Mouse (Mus musculus) midbrain, embryonic 15.5 days (tissue): ENCODE measurements around the gene Fam172a. TPM values are rescaled to one million over a fixed set of nuclear protein-coding genes. Genes with fewer than 3 reads are reported as not detected.

ENCODE experiments used
- ATAC-seq: fragments of 200-750 bp; cut with Nextera tagmentation; replicated peaks from 2 replicates; pipeline ENCODE4 v1.8.0; 2017; ENCODE audit warnings: moderate TSS enrichment
- H3K27ac ChIP-seq: fragments of 300-500 bp; sonication (generic); 2 replicates; pipeline ENCODE4 v1.5.1; 2015; ENCODE audit warnings: mild to moderate bottlenecking, inconsistent platforms
- H3K27me3 ChIP-seq: fragments of 300-500 bp; sonication (generic); replicated peaks from 2 replicates; pipeline ENCODE4 v1.6.1; 2015; ENCODE audit warnings: inconsistent platforms
- H3K36me3 ChIP-seq: fragments of 300-500 bp; sonication (generic); replicated peaks from 2 replicates; pipeline ENCODE4 v1.6.1; 2015; ENCODE audit warnings: inconsistent platforms
- H3K4me1 ChIP-seq: fragments of 300-500 bp; sonication (generic); 2 replicates; pipeline ENCODE4 v1.6.1; 2015; ENCODE audit warnings: inconsistent platforms
- H3K4me2 ChIP-seq: fragments of 300-500 bp; sonication (generic); 2 replicates; pipeline ENCODE4 v1.6.1; 2015; ENCODE audit warnings: inconsistent platforms, mild to moderate bottlenecking, moderate library complexity
- H3K4me3 ChIP-seq: fragments of 300-500 bp; sonication (generic); 2 replicates; pipeline ENCODE4 v1.5.1; 2015; ENCODE audit warnings: mild to moderate bottlenecking, inconsistent platforms
- H3K9ac ChIP-seq: fragments of 300-500 bp; sonication (generic); 2 replicates; pipeline ENCODE4 v1.6.1; 2015; ENCODE audit warnings: mild to moderate bottlenecking, inconsistent platforms
- H3K9me3 ChIP-seq: fragments of 300-500 bp; sonication (generic); 2 replicates; pipeline ENCODE4 v1.6.1; 2016; ENCODE audit warnings: inconsistent platforms
- WGBS: fragments of 180-500 bp; shearing (Covaris S2); methylation state at CpG from one replicate; pipeline ENCODE4 v1.1.7; 2015; ENCODE audit warnings: mixed read lengths; 5-methylcytosine and 5-hydroxymethylcytosine counted together
- polyA plus RNA-seq: library from polyadenylated mRNA; unstranded; fragments of >200 nt; fragmentation: Nextera tagmentation; extraction: Ambion mirVana; gene quantifications from 2 replicates; pipeline ENCODE4 v1.2.1, GENCODE M21; 2015

Fam172a gene
- polyA plus RNA-seq, 1 experiment from 2014 or later: 43.8 TPM

DNA sequence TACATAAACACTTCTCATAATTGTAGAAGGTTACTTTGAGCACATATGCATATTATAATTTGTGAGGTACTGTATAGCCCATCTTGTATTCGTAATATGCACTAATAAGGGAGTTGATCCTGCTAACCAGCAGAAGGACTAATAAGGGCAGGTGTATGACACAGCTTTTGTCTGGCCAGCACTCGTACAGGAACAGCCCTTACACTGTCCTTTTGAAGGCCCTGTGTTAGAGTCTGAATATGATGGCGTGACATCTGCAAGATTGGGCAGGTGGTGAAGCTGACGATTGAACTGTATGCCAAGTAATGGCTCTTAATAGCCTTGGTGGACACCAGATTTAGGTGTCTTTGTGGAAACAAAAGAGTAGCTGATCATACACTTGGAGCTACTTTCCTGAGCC, 176.3 kb downstream of the Fam172a start:
- no peak overlapping the region for H3K4me3 ChIP-seq
- H3K27me3 ChIP-seq: no peaks in the 10 kb centered on the region
- no peaks in the 10 kb centered on the region for H3K36me3 ChIP-seq
- WGBS: 55% methylated on average over 4 of the region's 4 CpGs
- H3K4me1 ChIP-seq: no peaks in the 10 kb centered on the region
- ATAC-seq: peak; percentile 76
- no peak overlapping the region for H3K9ac ChIP-seq
- no peaks in the 10 kb centered on the region for H3K9me3 ChIP-seq
- no peak overlapping the region for H3K27ac ChIP-seq
- no peak overlapping the region for H3K4me2 ChIP-seq

DNA sequence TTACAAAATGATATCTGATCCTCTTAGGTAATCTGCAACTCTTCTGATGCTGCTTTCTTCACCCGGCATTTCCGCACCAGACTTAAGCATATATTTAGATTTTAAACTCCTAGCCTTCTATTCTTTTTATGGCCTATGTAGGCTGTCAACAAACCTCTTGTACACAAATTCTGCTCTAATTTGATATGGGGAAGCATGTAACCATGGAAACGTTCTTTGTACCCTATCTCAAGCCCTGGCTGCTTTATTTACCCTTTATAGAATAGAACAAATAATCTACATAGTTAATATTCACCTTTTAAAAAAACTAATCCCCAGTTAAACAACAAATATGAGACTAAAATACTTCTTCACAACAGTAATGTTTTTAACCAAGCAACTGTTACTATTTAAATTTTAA, 176.7 kb downstream of the Fam172a start:
- H3K27me3 ChIP-seq: no peaks in the 10 kb centered on the region
- H3K9ac ChIP-seq: no peak overlapping the region
- H3K4me3 ChIP-seq: no peak overlapping the region
- H3K36me3 ChIP-seq: no peaks in the 10 kb centered on the region
- H3K9me3 ChIP-seq: no peaks in the 10 kb centered on the region
- ATAC-seq: peak; percentile 45; the same call in 1 of the 2 replicates
- 57% methylated on average over 3 of the region's 3 CpGs for WGBS
- no peak overlapping the region for H3K4me2 ChIP-seq
- H3K4me1 ChIP-seq: no peaks in the 10 kb centered on the region
- H3K27ac ChIP-seq: no peak overlapping the region

DNA sequence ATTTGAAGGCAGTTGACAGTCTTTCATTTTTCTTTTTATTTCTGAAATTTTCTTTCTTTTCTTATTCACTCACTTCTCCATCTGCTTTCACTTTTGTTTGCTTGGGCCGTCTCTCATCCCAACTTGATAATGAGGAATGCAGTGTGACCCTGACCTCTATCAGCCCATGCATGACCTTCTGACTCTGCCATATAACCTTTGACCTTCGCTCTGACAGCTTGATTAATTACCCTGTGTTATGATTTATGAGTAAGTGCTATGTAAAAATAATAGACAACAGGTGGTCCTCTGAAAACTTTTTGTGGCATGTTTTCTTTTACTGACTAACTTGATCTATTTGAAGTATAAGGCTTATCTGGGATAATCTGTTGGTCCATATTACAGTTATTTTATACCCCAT, 195.8 kb downstream of the Fam172a start:
- Histone ChIP-seq H3K4me2 (no peak overlapping the region), H3K4me1 (peaks cover 7% of the 10 kb centered on the region; the same call in 1 of the 2 replicates)
- WGBS: 43% methylated on average over 2 of the region's 2 CpGs

DNA sequence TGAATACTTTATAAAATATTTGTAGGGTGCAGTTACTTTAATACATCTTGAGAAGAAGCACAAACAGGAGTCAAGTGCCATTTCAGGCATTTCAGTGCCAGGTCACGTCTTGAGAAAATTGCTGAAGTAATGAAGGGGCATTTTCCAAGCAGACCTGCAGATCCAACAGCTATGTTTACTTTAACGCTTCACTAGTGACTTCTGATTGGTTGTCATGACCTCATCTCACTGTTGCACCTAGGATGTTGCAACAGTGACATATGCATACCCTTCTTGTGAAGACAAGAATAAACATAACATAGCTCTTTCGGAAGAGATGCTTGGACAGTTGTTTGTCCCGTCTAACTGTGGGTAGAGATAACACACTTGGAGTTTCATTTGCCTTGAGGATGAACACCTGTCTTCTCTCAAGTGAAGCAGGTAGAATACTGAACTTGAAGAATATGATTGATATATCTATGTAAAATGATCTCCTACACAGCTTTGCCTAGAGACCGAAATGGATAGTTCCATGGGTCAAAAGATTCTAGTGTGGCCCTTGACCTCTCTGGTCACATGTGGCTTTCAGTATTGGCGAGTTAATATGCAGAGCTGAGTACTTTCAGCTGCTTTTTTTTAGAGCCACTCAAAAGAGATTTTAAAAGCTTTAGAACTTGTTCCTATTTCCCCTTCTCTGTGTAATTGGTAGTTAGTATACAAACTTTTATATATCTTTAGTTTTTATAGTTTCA, 196.4 kb downstream of the Fam172a start:
- Histone ChIP-seq H3K9me3 (no peaks in the 10 kb centered on the region), H3K36me3 (no peaks in the 10 kb centered on the region), H3K9ac (no peak overlapping the region), H3K4me1 (peaks cover 4% of the 10 kb centered on the region; the same call in 1 of the 2 replicates), H3K27ac (no peak overlapping the region), H3K4me2 (no peak overlapping the region), H3K4me3 (no peak overlapping the region), H3K27me3 (no peaks in the 10 kb centered on the region)
- 54% methylated on average over 6 of the region's 6 CpGs for WGBS
- no peak for ATAC-seq

More for the DNA sequence above, 195.8 kb downstream of the Fam172a start:
- no peaks in the 10 kb centered on the region for H3K27me3 ChIP-seq
- H3K9ac ChIP-seq: no peak overlapping the region
- H3K9me3 ChIP-seq: no peaks in the 10 kb centered on the region
- no peak overlapping the region for H3K27ac ChIP-seq
- H3K4me3 ChIP-seq: no peak overlapping the region
- H3K36me3 ChIP-seq: no peaks in the 10 kb centered on the region
- no peak for ATAC-seq

DNA sequence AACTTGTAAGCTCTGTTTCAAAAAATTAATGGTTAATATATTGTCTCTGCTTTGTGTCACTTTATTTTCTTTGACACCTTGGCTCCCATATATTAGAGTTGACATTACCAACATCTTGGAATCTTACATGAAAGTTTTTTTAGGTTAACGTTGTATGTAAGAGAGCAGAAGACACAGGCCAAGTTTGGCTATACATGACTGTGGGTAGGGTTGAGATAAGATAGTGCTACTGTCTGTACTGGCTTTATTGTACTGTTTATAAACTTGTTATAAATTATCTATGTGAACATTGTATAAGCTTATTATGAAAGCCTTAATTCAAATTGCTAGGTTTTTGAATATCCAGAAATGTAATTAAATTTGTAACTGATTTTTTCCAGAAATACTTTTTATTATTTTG, 197.9 kb downstream of the Fam172a start:
- no peaks in the 10 kb centered on the region for H3K4me1 ChIP-seq
- no peak overlapping the region for H3K4me3 ChIP-seq
- no peak overlapping the region for H3K27ac ChIP-seq
- no peaks in the 10 kb centered on the region for H3K36me3 ChIP-seq
- H3K4me2 ChIP-seq: no peak overlapping the region
- no peak for ATAC-seq
- H3K9ac ChIP-seq: no peak overlapping the region
- no peaks in the 10 kb centered on the region for H3K9me3 ChIP-seq
- H3K27me3 ChIP-seq: no peaks in the 10 kb centered on the region
- 78% methylated on average over 1 of the region's 1 CpGs for WGBS

DNA sequence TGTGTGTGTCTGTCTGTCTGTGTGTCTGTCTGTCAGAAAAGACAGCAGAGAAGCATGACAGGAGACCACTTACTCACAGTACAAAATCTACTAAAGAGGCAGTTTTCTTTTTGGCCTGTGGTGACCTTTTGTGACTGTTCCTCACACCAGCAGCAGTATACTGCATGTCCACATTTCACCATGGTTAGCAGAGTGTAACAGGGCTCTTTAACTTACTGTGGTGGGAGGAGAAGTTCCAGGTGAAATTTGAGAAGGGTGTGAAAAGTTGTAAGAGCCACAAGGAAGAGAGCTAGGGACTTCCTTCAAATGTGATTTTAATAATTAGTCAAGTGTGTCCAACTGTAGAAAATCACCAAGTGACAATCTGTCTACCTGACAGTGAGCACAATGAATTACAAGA, 199.0 kb downstream of the Fam172a start:
- Histone ChIP-seq H3K4me3 (no peak overlapping the region), H3K4me2 (no peak overlapping the region)
- no peak for ATAC-seq

DNA sequence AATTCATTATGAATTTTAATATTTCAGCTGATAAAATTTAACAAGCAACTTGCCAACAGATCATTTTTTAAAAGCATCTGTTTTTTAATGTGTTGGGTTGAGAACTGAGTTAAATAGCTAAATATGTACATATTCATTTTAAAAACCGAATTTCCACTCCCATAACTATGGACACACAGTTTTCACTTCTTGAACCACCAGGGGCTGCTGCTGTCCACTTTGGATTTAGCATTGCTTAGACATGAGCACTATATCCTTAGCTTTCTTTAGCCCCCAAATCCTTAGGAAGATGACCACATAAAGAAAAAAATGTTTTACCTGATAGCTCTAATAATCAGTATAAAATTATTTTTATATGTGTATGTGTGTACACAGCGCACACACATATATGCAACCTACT, 207.4 kb downstream of the Fam172a start:
- H3K9me3 ChIP-seq: no peaks in the 10 kb centered on the region
- no peak overlapping the region for H3K4me3 ChIP-seq
- H3K4me2 ChIP-seq: no peak overlapping the region
- H3K9ac ChIP-seq: no peak overlapping the region
- WGBS: 85% methylated on average over 2 of the region's 2 CpGs
- no peaks in the 10 kb centered on the region for H3K36me3 ChIP-seq
- no peak for ATAC-seq
- no peaks in the 10 kb centered on the region for H3K4me1 ChIP-seq
- no peak overlapping the region for H3K27ac ChIP-seq
- H3K27me3 ChIP-seq: no peaks in the 10 kb centered on the region

More for the DNA sequence above, 199.0 kb downstream of the Fam172a start:
- Histone ChIP-seq H3K36me3 (no peaks in the 10 kb centered on the region), H3K9ac (no peak overlapping the region), H3K9me3 (no peaks in the 10 kb centered on the region), H3K27me3 (no peaks in the 10 kb centered on the region), H3K27ac (no peak overlapping the region), H3K4me1 (no peaks in the 10 kb centered on the region)

DNA sequence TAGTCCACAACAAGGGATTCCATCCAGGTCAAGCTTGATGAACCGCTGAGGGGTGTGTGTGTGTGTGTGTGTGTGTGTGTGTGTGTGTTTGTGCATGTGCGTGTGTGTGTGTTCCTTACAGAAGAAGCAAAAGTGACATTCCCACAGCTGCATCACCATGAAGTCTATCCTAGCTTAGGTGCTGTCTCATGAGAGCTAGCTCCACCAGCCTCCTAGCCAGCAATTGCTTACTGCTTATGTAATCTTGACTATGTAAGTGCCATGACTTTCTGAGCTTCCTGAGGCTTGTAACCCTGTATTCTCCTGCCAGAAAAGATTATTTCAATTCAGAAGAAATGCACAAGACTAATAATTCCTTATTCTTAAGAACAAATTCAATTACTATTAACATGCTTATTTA, 221.0 kb downstream of the Fam172a start:
- H3K4me1 ChIP-seq: no peaks in the 10 kb centered on the region
- no peak overlapping the region for H3K9ac ChIP-seq
- H3K4me3 ChIP-seq: no peak overlapping the region
- 92% methylated on average over 2 of the region's 2 CpGs for WGBS
- no peaks in the 10 kb centered on the region for H3K27me3 ChIP-seq
- no peak overlapping the region for H3K4me2 ChIP-seq
- no peak for ATAC-seq
- no peaks in the 10 kb centered on the region for H3K9me3 ChIP-seq
- H3K36me3 ChIP-seq: no peaks in the 10 kb centered on the region
- no peak overlapping the region for H3K27ac ChIP-seq

DNA sequence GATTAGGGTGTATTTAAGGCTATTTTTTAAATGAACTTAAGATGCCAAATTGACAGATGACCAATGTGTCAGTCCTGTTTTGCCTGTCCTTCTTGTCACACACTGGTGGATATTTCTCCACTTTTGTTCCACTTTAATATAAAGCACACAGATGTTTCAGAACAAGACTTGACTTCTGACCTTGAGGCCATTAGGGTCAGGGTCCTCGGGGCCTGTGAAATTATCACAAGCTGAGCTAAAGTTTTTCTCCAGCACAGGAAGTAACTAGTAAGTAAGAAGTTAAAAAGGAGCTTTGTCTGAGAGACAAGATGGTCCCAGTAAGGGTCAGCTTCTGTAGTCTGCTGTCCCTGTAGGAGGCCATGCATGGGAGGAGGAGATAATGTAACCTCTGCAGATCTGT, 255.8 kb downstream of the Fam172a start:
- Histone ChIP-seq H3K4me3 (no peak overlapping the region), H3K36me3 (no peaks in the 10 kb centered on the region), H3K9ac (no peak overlapping the region), H3K4me2 (no peak overlapping the region), H3K27ac (no peak overlapping the region), H3K9me3 (no peaks in the 10 kb centered on the region), H3K4me1 (no peaks in the 10 kb centered on the region), H3K27me3 (no peaks in the 10 kb centered on the region)
- WGBS: 7% methylated on average over 1 of the region's 1 CpGs
- ATAC-seq: no peak

DNA sequence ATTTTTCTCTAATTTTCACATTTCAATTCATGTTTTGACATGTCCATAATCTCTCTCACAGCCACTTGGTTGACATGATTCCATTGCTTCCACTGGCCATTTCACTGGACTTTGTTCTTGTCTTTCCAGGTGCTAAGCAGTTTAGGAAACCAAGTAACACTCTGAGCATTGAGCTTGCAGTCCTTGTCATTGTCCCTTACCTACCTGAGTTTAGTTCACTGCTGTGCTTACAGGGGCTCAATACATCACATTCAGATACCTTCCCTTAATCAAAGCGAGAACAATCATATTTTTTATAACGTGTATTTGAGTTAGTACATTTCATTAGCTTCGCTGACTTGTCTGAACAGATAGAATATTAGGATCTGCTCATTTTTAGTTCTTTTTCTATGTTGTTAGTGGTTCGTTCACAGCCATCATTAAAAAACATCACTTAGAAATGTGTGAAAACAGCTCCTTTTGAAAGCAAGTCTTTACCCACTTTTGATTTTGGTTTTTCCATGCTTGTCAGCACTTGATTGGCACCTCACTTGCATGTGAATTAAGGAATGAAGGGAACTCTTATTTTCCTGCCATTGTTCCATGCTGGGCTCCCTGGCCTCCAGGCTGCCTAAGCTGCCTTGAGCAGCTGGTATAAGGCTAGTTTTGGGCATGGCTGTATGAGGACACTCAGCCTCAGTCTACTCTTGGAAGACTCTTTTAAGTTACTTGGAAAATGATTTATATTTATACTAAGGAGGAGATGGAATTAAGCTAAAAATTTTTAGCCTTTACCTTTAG, 257.9 kb downstream of the Fam172a start:
- Histone ChIP-seq H3K36me3 (no peaks in the 10 kb centered on the region), H3K9ac (no peak overlapping the region), H3K27me3 (no peaks in the 10 kb centered on the region), H3K4me3 (no peak overlapping the region), H3K9me3 (no peaks in the 10 kb centered on the region), H3K4me1 (no peaks in the 10 kb centered on the region), H3K27ac (no peak overlapping the region), H3K4me2 (no peak overlapping the region)
- 39% methylated on average over 4 of the region's 4 CpGs for WGBS
- ATAC-seq: no peak

DNA sequence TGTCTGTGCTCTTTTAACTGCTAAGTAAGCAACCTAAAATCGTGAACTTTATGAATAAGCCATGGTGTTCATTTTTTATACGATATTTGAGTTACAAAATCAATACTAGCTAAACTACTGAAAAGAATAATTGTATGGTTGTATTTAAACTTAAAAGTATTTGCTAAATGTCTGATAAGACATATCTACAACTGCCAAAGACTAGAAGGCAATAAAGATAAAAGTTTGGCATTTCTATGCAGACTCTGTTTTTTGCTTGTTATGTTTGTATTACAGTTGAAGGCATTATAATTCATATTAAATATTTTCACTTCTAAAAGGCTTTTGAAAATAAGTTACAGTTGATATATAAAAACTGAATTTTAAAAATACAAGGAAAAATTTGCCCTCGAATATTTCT, 274.4 kb downstream of the Fam172a start:
- Histone ChIP-seq H3K4me2 (no peak overlapping the region), H3K9ac (no peak overlapping the region)
- 82% methylated on average over 3 of the region's 3 CpGs for WGBS

DNA sequence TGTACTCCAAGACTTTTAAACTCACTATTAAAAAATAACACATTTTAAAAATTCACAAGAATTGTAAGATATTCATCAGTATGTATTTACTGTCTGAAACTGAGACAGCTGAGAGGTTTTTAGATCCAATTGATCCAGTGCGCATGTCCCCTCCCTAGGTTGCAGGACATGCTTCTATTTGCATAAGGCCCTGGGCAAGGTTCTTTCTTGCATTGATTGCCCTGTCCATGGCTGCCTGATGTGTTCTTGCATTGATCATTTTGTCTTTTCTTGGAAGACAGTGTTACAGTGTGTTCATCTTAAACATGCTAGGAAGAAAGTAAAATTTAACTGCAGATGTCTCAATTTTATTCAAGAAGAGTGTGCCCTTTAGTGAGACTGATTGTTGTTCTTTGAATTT, 275.3 kb downstream of the Fam172a start:
- ATAC-seq: no peak

More for the DNA sequence above, 274.4 kb downstream of the Fam172a start:
- Histone ChIP-seq H3K9me3 (no peaks in the 10 kb centered on the region), H3K4me1 (no peaks in the 10 kb centered on the region), H3K27ac (no peak overlapping the region), H3K36me3 (no peaks in the 10 kb centered on the region), H3K27me3 (no peaks in the 10 kb centered on the region), H3K4me3 (no peak overlapping the region)
- no peak for ATAC-seq

More for the DNA sequence above, 275.3 kb downstream of the Fam172a start:
- Histone ChIP-seq H3K4me3 (no peak overlapping the region), H3K36me3 (no peaks in the 10 kb centered on the region), H3K9me3 (no peaks in the 10 kb centered on the region), H3K27ac (no peak overlapping the region), H3K4me1 (no peaks in the 10 kb centered on the region), H3K4me2 (no peak overlapping the region), H3K9ac (no peak overlapping the region), H3K27me3 (no peaks in the 10 kb centered on the region)
- 48% methylated on average over 1 of the region's 1 CpGs for WGBS
